Comparison of ENCODE assay signal across 12 mouse cellular contexts in genomic region chr13:101505054-101505453, GRCm38 (mm10).
"Had no signal": no experiment of that assay in that cellular context is flagged by ENCODE, and none has a peak within 500 bp of the region (broad histone marks: within the 10 kb centered on the region; RNA-seq: fewer than 3 reads in every experiment).

No protein-coding gene starts in this region.

- DNase-seq: retina, postnatal 1 day; right cerebral cortex, adult 18-20 months; right cerebral cortex, postnatal 14 days; right cerebral cortex, postnatal 25 days; right cerebral cortex, postnatal 4 days; spleen, adult 18-20 months; thymus, adult 18-20 months; thymus, adult 2 months; thymus, postnatal 14 days; thymus, postnatal 25 days; thymus, postnatal 36 days; thymus, postnatal 4 days had no signal
